Mouse (Mus musculus): ENCODE measurements at regions not wholly inside any gene's neighbourhood (a gene's known extent, or its start where the extent isn't known, plus 50 kb on each side); places are given as distances from the start of the nearest gene placed in this dataset.

DNA sequence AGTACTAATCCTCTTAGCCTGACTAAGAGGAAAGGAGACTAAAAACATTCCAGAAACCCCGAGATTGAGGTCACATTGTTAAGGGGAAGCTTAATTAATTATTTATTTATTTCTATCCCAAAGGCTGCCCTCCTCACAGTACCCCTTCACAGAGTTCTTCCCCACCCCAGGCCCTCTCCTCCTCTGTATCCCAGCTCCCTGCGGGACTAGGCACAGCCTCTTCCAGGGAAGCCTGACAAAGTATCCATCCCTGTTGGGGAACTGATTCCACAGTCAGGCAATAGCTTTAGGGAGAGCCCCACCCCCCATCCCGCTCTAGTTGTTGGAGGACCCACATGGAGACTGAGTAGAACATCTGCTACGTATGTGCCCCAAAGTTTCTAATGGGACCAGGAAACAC lies 254.6 kb downstream of the Atp23 start:
- no peak for DNase-seq (ENCODE audit: low spot score)

DNA sequence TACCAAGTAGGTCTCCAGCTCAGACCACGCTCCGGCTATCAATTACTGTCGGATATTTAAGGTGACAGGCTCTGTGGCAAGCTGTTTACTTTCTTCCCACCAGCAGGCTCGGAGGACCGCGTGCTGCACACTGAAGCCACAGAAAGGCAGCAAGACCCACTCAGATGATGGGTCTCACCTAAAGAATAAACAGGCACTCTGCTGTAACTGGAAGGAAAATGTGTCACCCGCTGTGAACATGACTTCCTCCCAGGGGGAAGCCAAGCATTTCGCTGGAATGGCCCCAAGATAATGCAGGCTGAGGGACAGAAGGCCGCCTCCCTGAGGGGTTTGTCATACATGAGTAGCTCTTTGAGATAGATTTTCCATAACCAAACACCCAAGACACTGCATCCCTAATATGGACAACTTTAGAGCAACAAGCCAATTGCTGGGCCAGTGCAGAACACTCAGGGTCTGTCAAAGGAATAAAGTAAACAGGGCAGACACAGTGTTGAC lies 259.3 kb downstream of the Atp23 start:
- DNase-seq (ENCODE audit: low spot score) = no peak

DNA sequence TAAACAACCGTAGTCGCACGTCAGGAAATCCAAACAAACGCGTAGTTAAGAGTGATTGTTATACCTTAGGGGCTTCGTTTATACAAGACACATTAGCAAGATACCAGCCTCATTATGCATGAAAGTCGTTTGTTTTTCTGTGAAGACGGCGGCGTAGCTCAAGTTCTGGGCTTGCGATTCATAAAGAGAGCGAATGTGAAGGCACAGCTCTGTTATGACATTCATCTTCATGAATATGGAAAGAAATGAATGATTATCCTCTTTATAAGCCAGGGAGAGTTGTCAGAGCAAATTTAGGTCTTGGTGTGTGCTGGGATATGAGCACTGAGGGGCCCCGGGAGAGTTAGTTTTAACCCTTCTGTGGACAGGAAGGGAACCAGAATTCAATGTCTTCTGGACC lies 266.4 kb downstream of the Atp23 start:
- no peak for DNase-seq (ENCODE audit: low spot score)

DNA sequence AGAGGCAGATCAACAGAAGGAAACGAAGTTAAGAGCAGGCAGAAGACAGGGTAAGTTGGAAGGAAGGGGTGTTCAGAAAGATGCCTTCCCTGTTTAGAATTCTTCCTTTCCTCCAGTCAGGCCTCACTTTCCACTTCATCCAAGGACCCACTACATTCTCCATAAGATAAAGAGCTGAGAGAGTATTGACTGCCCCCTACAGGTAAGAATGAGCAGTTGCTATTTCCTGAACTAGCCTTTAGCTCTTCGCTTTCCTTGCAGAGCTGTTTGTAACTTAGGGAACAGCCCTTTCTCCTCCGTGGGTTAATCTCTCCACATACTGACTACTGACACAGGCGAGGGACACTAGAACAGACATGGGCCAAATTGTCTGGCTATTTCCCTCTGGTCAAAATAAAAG lies 273.1 kb downstream of the Atp23 start:
- no peak for DNase-seq (ENCODE audit: low spot score)

DNA sequence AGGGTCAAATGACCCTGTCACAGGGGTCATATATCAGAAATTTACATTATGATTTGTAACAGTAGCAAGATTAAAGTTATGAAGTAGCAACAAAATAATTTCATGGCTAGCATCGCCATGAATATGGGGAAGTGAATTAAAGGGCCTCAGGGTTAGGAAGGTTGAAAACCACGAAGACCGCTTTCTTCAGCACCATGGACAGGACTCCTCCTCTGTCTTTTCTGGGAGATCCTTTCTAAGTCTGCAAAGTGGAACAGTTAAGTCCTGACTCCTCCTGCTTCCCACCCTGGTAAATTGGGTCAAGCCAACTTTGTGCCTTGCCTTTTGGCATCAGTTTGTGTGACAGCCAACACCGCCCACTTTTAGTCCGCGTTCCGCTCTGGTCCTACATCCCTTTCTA lies 275.7 kb downstream of the Atp23 start:
- no peak for DNase-seq (ENCODE audit: low spot score)

DNA sequence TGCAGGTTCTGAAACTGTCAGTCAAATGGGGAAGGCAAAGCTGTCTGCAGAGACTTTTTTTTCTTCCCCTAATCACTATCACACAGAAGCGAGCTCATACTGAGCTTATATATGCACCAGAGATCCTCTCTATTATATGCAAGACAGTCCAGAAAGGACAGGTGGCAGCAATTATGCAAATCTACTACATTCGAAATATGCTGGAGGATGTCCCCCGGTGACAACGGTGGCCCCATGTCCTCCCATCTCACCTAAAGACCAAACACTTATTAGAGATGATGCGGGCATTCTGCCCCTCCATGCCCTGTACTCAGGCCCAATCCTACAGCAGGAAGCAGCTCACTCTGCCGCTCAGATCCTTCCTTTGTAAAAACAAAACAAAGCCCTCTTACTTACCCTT lies 280.4 kb downstream of the Atp23 start:
- DNase-seq (ENCODE audit: low spot score) = no peak

DNA sequence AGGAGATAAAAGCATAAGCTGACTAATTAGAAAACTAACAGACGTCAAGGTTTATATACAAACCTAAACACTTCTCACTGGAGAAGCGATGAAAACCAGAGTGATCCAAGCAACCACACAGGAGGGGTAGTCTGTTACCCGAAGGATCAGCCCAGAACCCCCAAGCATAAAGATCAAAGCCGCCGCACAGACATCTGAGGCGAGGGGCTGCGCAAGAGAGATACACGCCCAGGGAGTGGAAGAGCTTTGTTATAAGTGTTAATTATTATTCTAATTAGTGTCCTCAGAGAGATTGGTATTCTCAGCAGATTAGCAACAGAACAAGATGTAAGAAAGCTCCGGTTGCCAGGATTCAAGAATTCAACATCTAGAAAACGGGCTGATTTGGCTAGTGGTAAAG lies 281.2 kb downstream of the Atp23 start:
- no peak for DNase-seq (ENCODE audit: low spot score)

DNA sequence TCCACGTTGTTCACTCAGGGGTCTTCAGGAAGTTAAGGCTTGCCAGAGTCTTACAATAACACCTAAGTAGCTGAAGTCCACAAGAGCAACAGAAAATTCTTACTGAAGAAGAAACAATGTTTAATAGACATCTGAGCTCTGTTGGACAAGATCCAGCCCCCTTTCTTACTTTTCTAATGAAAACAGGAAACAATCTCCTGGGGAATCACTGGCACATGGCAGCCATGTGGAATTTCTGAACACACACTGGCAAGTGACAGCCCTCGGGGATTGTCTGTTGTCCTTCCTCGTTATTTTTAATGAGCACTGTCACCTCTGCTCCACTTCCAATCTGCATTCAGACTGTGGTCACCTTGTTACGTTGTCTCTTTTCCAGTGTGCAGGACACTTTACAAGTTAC lies 288.9 kb downstream of the Atp23 start:
- no peak for DNase-seq (ENCODE audit: low spot score)

DNA sequence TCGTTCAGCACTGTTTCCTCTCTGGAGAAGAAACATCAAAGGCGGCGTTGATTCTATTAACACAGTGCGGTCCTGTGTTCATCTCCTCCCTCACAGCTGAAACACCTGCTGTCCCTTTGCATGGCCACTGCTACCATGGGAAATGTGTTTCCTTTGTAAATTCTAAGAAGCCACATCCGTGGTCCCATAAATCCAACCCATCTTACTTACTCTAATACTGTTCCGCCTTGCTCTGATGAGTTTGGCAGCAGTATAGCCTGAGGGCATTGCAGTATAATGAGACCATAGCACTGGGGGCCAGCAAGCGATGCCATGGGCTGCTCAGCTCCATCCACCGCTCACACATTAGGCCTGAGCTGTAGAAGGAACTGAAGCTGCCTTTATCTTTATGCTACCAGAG lies 290.6 kb downstream of the Atp23 start:
- no peak for DNase-seq (ENCODE audit: low spot score)

DNA sequence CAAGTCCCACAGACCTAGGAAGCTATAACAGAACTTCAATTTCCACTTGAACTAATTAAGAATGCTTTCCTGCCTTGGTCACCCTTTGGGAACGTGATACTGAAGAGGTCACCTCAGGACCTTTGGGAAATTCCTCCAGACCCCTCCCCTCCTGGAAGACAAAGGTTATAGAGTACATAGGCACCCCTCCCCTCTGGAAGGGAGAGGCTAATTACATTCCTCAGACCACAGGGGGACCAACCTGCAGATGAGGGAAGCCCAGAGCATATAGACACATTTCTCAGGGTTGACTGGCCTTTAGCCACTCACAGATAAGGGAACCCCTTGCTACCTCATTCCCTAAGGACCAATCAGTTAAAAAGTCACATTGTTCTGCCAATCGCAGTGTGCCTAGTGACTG lies 301.5 kb downstream of the Atp23 start:
- DNase-seq (ENCODE audit: low spot score) = no peak

DNA sequence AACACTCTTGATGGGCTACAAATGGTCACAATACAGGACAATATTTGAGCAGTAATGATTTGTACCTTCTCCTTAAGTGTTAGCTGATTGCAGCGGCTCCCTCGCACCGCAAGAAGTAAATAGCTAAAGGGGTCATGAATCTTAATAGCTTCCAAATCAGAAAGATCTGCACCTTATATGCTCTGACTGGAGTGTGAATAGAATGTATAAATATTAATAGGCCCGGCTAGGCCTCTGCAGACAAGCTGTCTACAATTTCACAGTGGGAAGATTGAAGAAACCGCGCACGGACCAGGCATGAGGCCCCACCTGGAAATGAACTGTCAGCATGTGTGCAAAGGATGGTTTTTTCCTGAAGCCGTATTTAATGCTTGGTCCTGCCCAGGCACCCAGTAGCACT lies 333.0 kb downstream of the Atp23 start:
- DNase-seq (ENCODE audit: low spot score) = no peak

DNA sequence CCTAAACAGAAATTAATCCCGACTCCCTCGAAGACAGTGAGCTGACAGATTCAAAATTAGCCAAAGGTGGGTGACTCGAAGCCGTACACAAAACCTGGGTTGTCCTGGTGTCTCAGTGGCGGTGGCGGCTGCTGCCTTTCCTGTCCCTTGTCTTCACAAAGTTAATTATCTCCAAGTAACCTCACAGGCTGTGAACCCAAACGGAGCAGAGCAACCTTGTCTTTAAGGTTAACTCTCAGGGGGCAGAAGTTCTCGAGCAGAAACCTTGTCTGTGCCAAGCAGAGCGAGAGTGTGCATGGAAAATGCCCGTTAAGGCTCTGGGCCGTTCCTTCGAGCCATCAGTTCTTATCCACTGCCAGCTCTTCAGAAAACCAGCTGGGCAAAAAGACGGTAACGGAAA lies 335.8 kb downstream of the Atp23 start:
- DNase-seq (ENCODE audit: low spot score) = no peak

DNA sequence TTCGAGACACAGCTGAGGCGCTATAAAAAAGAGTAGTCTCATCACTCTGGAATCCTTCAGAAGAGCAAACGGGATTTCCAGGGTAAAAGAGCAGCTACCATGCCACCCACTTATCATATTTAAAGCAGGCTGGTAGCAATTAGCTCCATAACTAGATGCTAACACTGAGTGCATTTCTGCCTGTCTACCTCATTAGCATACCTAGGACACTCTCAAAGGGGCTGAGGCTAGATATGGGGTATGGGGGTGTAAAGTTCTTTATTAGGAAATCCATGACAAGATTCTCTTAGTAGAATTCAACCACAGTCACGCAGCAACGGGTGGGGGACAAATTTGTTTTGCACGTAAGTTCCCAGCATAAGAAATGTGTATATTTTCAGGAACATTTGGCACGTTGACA lies 346.1 kb downstream of the Atp23 start:
- no peak for DNase-seq (ENCODE audit: low spot score)

DNA sequence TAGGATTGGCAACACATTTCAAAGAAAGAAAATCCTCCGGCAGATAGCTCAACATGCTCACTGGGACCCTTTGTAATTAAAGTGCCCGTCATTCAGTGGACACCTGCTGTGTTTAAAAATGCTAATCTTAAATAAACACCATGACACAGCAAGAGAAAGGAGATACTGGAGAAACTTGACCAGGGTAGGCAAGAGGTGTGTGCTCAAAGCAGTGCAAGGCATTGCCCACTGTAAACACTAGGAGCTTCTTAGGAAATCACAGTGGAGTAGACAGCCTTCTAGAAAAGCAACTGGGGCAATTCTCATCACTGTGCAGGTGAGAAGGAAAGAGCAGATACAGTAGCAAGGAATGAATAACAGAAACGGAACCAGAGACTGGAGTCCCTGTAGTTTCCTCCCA lies 369.2 kb downstream of the Atp23 start:
- DNase-seq (ENCODE audit: low spot score) = no peak

DNA sequence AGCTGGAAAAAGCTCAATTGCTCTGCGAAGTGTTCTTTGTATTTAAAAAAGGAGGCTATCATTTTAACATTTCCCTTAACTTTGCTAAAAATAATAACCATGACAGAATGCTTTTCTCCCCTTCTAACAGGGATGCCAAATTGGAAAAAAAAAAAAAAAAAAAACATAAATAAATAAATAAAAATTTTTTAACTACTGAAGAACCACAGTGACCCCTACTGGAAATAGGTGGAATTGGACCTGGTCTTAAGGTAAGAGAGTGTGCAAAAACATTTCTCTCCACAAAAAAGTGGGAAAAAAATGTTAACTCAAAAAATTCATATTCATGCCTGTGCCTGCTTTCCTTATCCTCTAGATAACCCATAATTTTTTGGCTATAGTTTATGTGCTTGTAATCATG lies 369.8 kb downstream of the Atp23 start:
- DNase-seq (ENCODE audit: low spot score) = no peak

DNA sequence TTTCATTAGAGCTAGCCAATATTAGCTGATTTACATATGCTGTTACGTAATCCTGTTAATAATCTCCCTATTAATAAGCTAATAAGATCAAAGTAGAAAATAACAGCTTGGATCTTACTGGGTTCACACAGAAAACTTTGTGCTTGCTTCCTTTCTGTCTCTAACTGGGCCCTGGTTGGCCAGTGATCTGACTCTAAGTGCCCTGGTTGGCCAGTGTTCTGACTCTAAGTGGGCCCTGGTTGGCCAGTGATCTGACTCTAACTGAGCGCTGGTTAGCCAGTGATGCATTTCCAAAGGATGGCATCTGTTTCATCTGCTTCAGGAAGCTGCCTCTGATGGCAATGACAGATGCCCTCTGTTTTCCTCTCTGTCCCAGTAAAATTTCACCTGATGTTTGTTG lies 372.4 kb downstream of the Atp23 start:
- DNase-seq (ENCODE audit: low spot score) = no peak

DNA sequence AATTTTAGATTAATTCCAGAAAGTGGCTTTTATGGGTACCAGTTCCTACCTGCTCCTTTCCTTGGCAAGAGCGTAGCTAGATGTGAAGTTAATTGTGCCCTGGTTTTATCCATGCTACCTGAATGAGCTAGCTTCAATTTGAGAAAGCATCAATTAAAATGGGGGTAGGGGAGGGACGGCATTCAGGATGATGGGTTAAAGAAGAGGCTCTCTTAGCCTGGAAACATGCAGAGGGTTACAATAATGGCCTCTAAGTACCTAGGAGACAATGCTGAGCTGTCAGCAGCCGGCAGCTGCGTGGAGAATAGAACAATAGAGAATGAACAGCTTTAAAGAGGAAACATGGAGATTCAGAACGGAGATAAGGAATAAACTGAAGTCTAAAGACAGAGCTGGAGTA lies 375.0 kb downstream of the Atp23 start:
- DNase-seq (ENCODE audit: low spot score) = no peak

DNA sequence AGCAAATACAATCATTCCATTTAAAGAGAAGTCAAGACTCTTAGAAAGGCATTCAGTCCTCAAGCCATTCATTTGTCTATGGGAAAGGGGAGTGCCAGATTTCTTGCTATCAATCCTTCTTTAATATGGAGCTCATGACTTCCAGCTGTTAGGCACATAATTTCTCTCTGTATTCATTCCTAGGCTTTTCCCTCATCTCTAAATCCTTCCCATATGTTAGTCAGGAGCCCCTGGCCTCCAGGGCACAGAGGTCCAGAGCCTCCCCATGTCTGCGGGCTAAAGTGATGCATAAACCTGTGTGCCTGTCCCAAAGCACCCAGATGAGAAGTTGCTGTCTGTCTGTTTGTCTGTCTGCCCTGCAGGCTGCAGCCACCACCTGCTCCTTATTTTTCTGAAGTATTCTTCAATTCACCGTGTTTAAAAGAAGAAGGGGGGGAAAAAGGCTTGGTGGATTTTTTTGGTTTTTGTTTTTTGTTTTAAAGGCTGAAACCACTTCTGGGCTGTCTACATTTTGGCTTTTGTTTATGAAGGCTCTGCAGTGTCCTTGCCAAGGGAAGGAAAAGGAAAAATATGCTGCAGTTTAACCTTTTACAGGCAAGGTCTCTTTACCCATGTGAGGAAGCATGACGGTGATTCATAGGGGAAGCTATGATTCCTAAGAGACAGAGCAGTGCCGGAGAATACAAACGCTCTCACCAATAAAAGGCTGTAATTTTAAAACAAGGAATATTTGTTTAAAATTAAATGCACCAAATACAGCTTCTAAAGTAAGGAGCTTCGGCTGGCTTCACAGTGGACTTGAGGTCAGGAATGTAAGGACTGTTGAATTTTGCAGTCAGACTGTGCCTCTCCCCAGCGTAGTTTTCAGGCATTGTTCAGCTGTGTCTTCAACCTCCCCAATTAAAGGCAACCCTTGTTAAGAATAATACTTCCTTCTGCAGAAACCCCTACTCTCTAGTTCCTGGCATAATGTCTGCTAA lies 379.0 kb downstream of the Atp23 start:
- DNase-seq (ENCODE audit: low spot score) = no peak

DNA sequence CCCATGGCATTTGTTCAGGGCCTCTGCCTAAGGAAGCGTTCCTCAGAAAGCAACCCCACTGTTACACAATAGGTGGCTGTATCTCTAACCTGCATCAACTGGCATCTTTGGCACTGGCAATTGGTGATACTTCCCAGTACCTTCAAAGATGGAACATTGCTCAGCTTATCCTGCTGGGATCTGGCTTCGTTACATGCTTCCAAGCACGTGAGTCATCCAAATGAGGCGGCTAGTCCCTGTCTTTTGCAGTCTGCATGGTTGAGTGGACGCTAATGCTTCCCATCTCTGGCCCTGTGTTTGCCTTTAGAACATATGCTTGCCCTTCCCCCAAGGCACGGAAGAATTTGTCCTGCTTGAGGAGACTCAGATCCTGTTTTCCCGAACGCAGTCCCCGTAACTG lies 380.2 kb downstream of the Atp23 start:
- DNase-seq (ENCODE audit: low spot score) = no peak

DNA sequence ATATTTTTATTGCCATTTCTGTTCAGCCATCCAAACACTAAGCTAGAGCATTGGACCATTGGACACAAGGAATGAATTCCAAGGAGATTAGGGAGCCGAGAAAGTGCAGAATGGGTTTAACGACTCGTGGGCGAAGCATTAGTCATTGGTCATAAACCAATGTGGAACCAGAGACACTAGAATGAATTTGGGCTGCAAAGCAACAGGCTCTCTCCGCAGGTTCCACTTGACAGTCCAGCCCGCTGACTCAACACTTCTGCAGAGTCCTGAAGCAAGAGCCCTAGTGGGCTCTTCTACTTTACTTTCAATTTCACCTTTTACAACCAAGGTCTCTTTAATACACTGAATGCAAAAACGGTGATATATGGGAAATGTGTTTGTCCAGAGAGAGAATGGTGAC lies 388.0 kb downstream of the Atp23 start:
- no peak for DNase-seq (ENCODE audit: low spot score)

DNA sequence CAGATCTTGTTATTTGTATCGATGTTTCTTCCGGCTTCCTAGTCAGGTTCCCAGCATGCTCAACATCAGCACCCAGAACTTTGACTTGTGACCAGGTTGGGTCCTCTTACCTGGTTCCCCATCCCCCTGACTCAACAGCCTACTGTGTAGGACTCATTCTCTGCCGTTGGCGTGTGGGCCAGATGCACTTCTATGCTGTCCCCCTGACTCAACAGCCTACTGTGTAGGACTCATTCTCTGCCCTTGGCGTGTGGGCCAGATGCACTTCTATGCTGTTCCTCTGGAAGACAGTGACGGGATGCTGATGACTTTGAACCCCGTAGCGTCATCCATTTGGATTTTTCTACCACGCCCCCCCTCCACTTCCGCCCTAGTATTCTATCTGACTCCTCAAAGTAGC lies 389.6 kb downstream of the Atp23 start:
- peak; percentile 100 for DNase-seq (ENCODE audit: low spot score)

DNA sequence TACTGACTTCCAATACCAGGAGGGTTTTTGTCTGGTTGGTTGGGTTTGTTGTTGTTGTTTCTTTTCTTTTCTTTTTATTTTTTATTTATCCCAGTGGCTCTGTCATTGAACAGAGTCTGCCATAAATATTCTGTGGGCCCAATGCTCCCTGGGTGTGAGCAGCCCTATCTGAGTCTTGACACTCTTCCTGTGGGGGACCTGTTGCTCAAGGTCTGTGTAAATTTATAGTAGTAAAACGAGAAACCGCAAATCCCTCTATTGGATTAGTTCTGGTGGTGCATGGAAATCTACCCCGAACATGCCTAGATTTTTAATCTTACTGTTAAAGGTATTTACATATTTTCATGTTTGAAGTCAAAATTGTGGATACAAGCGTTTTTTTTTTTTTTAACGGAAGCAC lies 395.2 kb downstream of the Atp23 start:
- no peak for DNase-seq (ENCODE audit: low spot score)

DNA sequence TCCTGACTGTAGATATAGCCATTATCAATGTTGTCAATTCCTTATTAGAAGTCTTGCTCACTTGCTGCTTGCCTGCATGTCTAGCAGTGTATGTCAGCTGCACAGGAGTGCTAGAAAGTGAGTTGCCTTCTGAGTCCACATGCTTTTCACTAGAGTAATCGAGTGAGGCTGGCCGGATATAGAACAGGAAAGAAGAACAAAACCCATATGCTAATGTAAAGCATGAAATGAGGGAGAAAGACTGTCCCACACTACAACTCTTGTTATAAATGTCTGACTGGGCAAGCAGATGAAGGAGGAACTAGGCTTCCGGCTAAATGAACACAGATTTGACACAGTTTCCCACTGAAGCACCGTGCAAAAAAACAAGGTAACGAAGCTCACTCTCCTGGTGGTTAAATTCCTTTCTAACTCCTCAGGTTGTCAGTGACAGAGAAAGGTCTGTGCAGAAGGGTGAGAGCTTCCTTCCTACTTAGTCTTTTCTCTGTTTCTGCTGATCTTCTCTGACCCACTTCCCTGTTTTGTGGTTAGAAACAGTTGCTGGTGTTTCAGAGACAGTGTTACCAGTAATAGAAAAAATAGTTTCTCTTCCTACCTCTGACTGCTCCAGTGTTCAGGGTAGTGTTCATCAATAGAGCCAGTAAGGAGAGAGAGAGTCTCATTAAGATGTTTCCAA lies 399.0 kb downstream of the Atp23 start:
- DNase-seq (ENCODE audit: low spot score) = no peak
